Mouse (Mus musculus) 3134 (cell line): ENCODE measurements around the gene Zfp60.

ENCODE experiments used
- DNase-seq: peaks from one replicate; pipeline ENCODE4 v3.0.0-alpha.2; 2011; ENCODE audit warnings: low spot score; ENCODE audit not compliant: insufficient read length; ENCODE audit errors: extremely low read depth

Zfp60 gene

DNA sequence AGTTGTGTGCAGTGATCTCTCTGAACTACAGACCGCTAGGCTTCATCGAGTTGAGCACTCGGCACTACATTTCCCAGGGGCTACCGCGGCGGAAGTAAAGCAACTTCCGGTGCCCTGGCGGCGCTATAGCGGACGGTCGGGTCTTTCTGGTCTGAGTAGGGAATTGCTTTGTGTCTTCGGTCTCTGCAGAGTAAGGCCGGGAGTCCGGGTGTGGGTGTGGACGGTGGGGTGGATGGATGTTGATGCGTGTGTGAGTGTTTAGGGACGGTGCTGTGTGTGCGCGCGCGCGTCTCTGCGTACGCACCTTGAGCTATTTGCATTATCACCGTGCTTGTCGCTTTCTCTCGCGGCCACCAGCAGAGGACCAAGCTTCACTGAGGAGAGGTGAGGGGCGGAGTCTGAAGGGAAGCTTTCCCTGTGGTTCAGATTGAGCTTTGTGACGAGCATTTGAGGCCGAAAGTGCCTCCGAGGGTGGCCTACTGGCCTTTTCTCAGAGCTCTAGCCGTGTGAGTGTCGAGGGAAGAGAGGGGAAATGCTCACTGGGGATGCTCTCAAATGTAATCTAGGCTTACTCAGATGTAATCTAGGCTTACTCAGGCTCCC lies at the start of gene Zfp60:
Gene Zfp60, plus strand, starts transcription at position 109 of the 603 bp plus-strand sequence.
- DNase-seq: peak; percentile 87

DNA sequence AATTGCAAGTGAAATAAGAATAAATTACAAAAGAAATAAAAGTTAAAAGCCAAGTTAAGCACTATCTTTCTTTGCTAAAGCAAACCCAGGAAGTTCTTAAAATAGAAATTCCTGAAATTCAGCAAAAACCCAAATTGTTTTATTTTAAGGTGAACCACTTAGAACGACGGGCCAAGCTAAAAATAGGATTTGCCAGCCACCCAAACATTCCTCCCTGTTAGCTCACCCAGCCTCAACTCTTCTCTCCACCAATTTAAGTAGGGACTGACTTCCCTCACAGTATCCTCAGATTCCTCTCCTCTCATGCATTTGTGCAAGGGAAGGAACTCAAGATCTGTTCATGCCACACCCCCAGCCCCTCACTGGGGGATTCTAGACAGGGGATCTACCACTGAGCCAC lies 48.0 kb upstream of the Zfp60 start:
- no peak for DNase-seq

DNA sequence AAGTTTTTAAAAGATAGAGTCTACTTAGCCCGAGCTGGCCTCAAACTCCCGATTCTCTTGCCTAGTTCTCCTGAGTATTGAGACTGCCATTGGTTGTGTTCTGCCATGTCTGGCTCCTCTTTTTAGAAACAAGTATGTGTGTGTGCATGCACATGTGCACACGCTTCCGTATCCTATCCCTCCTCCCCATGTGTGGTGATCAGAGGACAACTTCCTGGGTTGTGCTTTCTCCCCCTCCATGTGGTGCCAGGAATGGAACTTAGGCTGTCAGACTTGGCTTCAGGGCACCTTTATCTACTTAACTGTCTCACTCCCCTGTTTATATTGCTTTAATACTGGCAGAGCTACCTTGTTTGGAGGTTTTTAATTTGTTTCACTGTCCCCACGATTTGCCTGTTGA lies 46.0 kb upstream of the Zfp60 start:
- no peak for DNase-seq

DNA sequence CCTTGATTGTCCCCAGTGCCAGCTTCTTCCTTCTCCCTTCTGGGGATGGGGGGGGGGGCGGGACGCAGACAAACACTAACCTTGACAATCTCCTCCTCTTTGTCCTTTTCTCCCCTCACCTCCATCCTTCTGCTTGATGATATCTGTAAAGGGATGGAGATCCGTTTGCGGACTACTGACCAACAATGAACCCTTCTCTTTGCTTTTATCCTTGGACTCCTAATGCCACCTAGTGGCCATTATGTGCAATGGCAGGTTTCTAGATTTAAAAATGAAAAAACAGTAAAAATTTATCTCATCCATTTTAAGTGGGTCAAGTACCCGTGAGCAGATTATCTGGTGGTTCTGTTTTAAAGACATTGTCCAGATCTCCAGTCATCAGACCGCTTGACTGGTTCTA lies 45.5 kb upstream of the Zfp60 start:
- DNase-seq: no peak

DNA sequence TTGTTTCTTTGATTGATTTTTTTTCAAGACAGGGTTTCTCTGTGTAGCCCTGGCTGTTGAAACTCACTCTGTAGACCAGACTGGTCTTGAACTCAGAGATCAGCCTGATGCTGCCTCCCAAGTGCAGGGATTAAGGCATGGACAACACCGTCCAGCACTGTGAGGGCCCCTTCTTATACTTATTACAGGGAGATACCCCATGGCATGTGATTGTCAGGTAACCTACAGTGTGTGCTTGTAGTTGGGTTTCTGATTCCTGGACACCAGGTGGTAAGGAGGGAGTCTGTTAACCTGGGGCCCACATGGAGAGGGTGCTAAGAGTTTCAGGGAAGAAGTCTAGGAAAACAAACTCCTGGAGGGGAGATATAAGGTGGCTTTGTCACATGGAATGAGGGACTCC lies 44.1 kb upstream of the Zfp60 start:
- DNase-seq: no peak

DNA sequence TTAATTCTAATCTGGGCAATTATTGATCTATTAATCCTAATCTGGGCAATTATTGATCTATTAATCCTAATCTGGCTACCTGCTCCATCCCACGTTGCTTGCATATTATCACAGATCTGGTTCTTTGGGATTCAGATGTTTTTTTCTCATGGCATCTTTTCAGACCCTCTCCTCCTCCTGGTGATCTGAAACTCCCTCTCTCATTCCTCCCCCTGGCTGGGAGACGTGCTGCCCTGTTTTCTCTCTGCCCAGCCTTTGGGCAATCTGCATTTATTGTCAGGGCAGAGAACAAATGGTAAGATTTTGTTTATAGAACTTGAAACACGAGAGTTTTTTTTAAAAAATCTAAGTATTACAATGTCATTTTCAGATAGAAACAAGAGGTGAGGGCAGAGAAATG lies 43.4 kb upstream of the Zfp60 start:
- DNase-seq: no peak

DNA sequence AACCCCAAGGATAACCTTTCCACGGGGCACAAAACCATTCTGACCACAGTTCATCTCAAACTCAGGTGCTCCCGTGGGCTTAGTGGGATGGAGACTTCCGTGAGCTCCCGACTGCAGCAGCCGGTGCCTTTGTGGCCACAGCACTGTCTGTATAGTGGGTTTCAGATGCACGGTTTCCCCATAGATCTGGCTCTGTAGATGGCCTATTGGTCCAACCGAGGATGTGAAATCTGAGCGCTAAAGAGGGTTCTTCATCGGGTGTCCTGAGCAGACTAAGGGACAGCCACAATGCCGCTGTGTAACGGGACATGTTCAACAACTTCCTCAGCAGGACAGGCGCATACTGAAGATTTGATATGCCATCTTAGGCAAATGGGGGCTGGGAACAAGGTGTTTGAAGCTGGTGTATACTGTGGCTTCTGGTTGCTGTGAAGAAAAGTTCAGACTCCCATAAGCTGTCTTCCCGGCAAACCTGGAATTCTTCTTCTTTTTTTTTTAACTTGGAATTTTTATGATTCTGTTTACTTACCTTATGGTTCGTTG lies 42.9 kb upstream of the Zfp60 start:
- DNase-seq: no peak

DNA sequence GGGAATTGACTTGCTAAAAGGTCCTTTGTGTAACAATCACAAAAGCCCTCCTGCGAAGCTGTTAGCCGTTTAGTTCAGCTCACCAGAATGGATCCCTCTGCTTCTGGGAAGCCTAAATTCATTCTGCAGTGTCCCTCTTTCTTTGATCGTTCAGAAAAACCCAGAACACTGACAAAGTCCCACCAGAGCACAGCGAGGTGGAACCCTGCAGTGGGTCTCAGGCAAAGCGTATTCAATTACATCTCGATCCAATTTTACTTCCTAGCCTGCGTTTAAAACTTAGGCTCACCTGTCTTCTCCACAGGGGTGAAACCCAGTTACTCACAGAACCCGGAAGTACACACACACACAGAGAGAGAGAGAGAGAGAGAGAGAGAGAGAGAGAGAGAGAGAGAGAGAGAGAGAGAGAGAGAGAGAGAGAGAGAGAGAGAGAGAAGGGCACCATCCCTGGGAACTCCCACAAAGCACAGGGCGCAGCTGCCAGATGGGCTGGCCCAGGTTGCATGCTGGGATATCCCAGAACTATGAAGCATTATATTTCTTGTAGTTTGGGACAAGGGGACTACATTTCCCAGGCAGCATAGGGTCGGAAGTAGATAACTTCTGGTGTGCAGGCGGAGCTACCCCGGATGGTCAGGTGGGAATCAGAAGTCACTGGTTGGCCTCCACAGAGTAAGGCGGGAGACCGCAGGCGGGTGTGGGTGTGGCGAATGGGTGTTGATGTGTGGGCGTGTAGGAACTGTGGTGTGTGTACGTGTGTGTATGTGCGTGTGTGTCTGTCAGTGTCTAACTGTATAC lies 42.2 kb upstream of the Zfp60 start, which contains the start of gene Zfp607b:
Gene Zfp607b, plus strand, starts transcription at position 526 of the 798 bp plus-strand sequence.
- DNase-seq: no peak

DNA sequence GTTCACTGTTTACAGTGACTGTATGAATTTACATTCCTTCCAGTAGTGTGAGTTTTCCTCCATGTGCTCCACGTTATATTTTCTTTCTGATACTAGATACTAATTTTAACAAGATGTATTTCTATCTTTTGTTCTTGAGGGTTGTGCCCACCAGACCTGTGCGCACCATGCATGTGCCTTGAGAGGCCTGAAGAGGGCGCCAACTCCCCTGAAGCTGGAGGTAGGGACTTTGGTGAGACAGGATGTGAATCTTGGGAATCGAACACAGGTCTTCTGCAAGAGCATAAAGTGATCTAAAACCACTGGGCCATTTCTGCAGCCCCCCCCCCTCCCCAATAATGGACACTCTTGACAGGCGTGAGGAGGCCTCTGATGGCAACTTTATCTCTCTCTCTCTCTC lies 40.1 kb upstream of the Zfp60 start:
- DNase-seq: no peak

DNA sequence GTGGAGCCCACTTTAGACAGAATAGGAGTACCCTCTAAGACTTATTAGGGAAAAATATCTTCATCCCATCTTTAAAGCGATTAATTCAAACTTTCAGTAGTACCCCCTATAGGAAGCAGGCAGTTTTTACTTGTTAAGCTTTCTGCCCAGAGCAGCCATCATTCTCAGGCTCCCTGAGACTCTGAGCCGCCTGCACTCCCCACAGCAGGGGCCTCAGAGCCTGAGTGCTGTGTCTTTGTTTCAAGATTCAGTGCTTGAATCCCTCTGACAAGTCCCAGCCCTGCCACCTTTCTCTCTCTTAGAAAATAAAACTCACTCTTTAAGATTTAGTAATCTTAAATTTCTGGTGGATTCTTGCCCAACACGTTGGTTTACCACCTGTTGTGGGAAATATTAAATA lies 34.5 kb upstream of the Zfp60 start:
- no peak for DNase-seq

DNA sequence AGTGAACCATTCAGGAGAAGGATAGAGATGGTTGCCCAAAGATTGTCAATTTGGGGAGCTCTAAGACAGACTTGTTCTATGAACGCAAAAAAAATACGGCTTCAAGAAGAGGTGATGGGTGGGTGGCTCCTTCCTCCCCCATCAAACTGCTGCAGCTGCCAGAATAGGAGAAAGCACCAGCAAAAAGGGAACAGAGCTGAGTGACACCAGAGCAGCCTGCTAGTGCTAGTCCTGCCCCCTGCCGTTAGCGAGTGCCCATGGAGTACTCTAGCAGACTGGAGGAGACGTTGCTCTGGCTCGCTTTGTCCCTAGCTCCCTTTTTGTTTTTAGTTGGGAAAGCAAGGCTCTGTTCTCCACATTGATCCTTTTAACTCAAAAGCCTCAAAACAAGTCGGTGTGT lies 20.8 kb upstream of the Zfp60 start:
- no peak for DNase-seq

DNA sequence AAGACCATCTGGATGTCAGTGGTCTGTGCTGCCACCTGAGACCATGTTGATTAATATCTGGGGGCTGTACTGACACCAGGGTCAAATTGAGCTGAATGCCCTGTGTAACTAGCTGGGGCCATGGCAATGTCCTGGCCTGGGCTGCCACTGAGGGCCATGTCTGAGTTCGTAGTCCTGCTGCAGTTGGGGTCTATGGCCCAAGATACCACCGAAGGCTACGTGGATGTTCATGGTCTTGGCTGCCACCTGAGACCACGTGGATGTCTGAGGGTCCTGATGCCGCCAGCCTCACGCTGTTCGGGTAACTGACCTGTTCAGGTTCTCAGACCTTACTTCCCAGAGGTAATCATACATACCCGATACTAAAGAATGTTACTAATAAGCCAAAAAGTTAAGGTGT lies 9.2 kb upstream of the Zfp60 start:
- no peak for DNase-seq

DNA sequence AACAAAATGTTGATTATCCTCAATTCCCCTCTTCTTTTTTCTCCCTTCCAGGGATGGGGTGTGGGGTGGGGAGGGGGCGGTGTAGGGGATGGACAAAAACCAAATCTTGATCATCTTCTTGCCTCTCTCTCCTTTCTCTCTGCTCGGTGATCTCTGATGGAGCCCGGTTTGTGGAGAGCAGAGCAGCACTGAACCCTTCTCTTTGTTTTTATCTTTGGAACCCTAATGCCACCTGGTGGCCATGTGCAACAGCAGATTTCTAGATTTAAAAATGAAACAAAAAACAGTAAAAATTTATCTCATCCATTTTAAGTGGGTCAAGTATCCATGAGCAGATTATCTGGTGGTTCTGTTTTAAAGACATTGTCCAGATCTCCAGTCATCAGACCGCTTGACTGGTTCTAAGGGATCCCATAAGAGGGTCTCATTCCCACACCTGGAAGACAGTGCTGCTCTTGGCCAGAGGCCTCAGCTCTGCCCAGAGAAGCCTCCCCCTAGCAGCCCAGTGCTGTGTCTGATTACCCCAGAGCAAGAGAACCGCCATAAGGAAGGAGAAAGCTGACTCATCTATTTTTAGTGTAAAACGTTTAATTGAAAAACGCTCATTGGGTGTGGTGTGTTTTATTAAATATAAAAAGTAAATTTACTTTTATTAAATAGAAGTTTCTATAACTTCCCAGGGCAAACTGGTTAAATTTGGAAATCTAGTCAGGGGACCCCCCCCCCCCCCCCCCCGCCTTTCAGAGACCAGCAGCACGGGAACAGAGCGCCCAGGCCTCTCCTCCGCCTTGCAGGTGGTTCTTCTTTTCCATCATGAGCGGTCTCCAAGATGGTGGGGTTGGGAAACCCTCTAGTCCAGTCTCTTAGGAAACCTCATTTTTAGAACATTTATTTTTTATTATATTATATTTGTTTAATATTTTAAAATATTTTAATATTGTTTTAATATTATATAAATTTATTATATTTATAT lies 5.3 kb upstream of the Zfp60 start:
- DNase-seq: peak; percentile 38

DNA sequence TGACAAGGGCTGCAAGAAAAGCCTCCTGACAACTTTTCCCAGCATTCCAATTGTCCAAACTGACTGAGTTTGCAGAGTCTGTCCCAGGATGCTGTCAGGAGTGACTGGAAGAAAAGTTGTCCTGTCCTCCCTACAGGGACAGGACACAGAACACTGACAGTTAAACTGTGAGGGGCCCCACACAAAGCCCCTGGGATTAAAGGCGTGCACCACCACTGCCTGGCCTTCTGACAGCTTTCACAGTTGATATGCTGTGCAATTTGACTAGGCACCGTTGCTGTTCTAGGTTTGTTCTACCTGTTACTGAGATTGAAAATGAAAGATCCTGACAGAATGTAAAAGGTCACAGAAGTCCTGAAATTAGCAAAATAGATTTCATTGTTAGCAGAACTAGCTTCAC lies 3.7 kb upstream of the Zfp60 start:
- DNase-seq: no peak

DNA sequence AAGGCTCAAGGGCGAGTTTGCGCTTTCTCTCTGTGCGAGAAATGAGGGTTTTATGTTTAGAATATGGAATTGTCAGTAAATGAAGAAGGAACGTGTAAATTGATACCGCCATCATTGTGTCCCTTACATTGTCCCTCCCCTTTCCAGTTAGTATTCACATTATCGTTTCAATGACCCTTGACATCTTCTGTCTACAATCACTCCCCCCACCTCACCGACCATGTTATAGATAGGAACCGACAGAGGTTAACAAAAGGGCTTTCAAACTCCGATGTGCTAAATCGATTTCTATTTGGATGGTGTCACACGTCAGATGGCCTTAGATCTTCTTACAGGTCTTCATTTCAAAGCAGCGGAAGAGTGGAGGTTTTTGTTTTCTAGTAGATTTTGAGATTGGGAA lies 757 bp downstream of the Zfp60 start:
- peak; percentile 12 for DNase-seq

DNA sequence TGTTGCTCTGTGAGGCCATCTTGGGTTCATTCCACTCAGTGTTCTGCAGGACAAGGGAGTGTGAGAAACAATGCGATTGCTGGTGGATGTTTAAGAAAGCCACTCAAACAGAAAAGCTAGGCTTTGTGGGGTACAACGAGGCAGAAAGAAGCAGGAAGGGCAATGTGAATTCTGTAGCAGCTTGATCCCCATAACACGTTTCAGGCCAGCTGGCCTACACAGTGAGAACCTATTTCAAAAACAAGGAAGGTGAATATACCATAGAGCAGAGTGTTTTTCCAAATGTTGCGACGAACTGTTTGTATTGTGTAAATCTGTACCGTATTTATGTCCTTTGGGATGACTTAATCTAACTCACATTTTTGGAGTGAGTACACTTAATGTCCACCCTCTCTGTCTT lies 1.3 kb downstream of the Zfp60 start:
- no peak for DNase-seq

DNA sequence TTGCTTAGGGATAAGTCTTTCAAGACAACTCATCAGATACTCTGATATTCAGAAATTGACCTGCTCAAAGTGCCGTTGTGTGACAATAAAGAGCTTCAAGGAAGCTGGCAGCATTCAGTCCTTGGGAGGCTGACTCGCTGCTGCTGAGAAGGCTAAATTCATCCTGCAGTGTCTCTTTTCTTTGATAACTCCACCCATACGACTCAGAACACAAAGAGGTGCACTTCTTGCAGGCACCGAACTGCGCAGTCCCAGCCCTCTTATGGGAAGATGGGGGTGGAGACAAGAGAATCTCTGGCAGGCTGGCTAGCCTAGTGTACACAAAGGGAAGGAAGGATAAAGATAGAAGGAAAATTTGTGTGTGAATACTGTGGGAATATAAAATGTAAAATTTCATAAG lies 4.3 kb downstream of the Zfp60 start:
- DNase-seq: no peak

DNA sequence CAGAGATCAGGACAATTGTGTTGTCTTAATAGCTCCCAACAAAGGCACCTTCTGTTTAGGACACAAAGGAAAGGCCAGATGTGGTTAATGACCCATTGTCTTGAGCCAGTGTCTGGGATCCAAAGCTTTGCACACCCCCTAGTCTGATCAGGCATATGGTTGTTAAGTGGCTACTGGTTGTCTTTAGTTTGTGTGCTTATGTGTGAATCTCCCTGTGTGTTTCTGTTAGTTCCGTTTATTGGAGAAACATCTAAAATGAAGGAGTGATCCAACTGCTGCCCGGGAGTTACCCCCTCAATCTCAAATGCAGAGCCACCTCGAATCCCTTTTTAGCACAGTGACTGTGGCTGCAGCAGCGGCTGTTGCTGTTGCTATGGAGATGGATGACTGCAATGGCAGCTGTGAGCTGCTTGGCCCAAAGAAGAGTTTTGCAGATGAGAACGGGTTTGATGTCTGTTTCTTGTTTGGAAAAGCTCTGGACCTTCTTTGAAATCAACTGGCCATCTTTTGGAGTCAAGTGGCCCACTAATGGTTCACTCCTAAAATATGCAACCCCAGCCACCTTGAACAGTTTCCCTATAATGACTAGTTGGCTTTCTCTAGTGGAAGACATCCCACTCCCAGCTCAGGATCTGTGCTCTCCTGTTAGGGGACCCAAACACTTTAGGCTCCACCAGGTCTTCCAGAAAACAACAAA lies 25.3 kb downstream of the Zfp60 start:
- DNase-seq: no peak

DNA sequence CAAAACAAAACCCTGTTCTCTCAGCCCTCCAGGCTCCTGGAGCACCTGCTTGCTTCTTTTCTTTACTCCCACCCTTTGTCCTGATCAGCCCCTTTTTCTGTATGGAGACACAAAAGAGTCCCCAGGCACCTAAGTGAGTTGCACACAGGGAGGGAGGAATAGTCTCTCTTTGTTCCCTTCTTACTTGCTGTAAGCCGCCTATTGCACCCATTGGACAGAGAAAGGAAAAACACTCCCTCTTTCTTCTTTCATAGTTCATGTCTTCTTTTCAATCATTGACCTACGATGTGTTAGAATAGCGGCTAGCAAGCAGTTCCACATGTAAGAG lies 25.8 kb downstream of the Zfp60 start:
- DNase-seq: no peak

DNA sequence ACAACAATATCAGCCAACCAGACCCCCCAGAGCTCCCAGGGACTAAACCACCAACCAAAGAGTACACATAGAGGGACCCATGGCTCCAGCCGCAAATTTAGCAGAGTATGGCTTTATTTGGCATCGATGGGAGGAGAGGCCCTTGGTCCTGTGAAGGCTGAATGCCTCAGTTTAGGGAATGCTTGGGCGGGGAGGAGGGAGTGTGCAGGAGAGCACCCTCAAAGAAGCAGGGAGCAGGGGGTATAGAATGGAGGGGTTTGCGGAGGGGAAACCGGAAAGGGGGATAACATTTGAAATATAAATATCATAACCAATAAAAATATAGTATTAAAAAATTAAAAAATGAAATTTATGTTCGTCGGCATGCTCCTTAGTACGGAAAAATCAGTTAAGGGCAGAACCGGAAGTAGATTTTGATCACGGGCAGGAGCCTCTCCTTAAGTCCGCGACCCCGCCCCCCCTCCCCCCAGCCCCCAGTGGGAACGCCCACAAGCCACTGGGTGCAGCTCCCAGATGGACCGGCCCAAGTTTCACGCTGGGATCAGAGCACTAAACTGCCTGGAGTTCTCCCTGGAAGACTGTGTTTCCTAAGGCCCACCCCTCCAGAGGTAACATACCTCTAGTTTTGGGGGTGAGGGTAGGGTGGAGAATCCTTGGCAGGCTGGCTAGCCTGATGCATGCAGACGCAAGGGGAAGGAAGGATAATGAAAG lies 34.1 kb downstream of the Zfp60 start:
- no peak for DNase-seq
